Mouse (Mus musculus): ENCODE data around the gene Dab1.

The Dab1 gene

GRCm38 (mm10) chr4:104371136-104371535 lies 752.0 kb downstream of the Dab1 start:
- in situ Hi-C loops (cut with MboI) = no loop called here

GRCm38 (mm10) chr4:104374191-104374590 lies 755.0 kb downstream of the Dab1 start:
- in situ Hi-C loops (cut with MboI) = no loop called here

- in situ Hi-C loops (cut with MboI) = no loop called here
These were observed 765.5 kb downstream of the Dab1 start for GRCm38 (mm10) chr4:104384704-104385103.

GRCm38 (mm10) chr4:104385272-104385671 lies 766.1 kb downstream of the Dab1 start:
- in situ Hi-C loops (cut with MboI) = no loop called here

- in situ Hi-C loops (cut with MboI) = no loop called here
These were observed 776.4 kb downstream of the Dab1 start for GRCm38 (mm10) chr4:104395515-104395914.

GRCm38 (mm10) chr4:104396095-104396494 lies 776.9 kb downstream of the Dab1 start:
- in situ Hi-C loops (cut with MboI) = no loop called here

GRCm38 (mm10) chr4:104399106-104399730 lies 780.1 kb downstream of the Dab1 start:
- in situ Hi-C loops (cut with MboI) = no loop called here

- in situ Hi-C loops (cut with MboI) = no loop called here
These were observed 784.9 kb downstream of the Dab1 start for GRCm38 (mm10) chr4:104404099-104404498.

- in situ Hi-C loops (cut with MboI) = no loop called here
These were observed 791.8 kb downstream of the Dab1 start for GRCm38 (mm10) chr4:104410922-104411321.

- in situ Hi-C loops (cut with MboI) = no loop called here
These were observed 796.3 kb downstream of the Dab1 start for GRCm38 (mm10) chr4:104415482-104415881.

GRCm38 (mm10) chr4:104418354-104418753 lies 799.2 kb downstream of the Dab1 start:
- in situ Hi-C loops (cut with MboI) = no loop called here

GRCm38 (mm10) chr4:104420983-104421680 lies 802.0 kb downstream of the Dab1 start:
- in situ Hi-C loops (cut with MboI) = no loop called here

- in situ Hi-C loops (cut with MboI) = no loop called here
These were observed 810.0 kb downstream of the Dab1 start for GRCm38 (mm10) chr4:104429127-104429526.

- in situ Hi-C loops (cut with MboI) = no loop called here
These were observed 812.2 kb downstream of the Dab1 start for GRCm38 (mm10) chr4:104431231-104431855.

- in situ Hi-C loops (cut with MboI) = no loop called here
These were observed 813.0 kb downstream of the Dab1 start for GRCm38 (mm10) chr4:104432150-104432549.

- in situ Hi-C loops (cut with MboI) = no loop called here
These were observed 816.6 kb downstream of the Dab1 start for GRCm38 (mm10) chr4:104435736-104436135.

GRCm38 (mm10) chr4:104436411-104436810 lies 817.3 kb downstream of the Dab1 start:
- in situ Hi-C loops (cut with MboI) = no loop called here

GRCm38 (mm10) chr4:104438730-104439129 lies 819.6 kb downstream of the Dab1 start:
- in situ Hi-C loops (cut with MboI) = no loop called here

GRCm38 (mm10) chr4:104439641-104440040 lies 820.5 kb downstream of the Dab1 start:
- in situ Hi-C loops (cut with MboI) = no loop called here

GRCm38 (mm10) chr4:104442925-104443747 lies 824.0 kb downstream of the Dab1 start:
- in situ Hi-C loops (cut with MboI) = no loop called here

GRCm38 (mm10) chr4:104443775-104444174 lies 824.6 kb downstream of the Dab1 start:
- in situ Hi-C loops (cut with MboI) = no loop called here

- in situ Hi-C loops (cut with MboI) = no loop called here
These were observed 825.8 kb downstream of the Dab1 start for GRCm38 (mm10) chr4:104444985-104445384.
